Mouse (Mus musculus): ENCODE measurements around the gene Stab2.

DNA sequence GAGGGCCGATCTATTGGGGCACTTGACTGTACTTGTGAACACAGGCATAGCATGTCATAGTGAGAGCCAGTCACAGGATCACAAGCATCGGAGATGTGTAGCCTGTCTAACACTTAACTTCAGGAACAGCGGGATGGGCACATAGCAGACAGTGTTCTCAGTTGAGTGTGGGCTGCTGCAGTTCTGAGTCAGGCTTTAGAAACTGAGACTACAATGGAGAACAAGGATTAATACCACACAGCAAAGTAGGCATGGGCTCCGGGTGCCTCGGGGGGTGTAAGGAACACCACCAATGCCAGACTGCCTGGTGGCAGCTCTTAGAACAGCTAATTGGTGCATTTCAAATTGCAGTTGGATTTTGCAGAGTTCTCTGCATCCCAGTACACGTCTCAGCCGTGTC is 186.8 kb downstream of the Stab2 start:
- TF ChIP-seq CTCF (IDR thresholded peaks at IDR 0.05; ENCODE audit: low read depth) (no peak), EP300 (IDR thresholded peaks at IDR 0.05; ENCODE audit: low read depth) (no peak)
